Mouse (Mus musculus) cortical plate, adult 2 months (tissue): ENCODE data around the gene Coq7.

ENCODE experiments used
- CTCF ChIP-seq: fragments of 200-500 bp; IDR thresholded peaks from 2 replicates; pipeline ENCODE4 v1.5.1; 2011; ENCODE audit warnings: mild to moderate bottlenecking, control low read depth, low read length; ENCODE audit not compliant: insufficient read depth; ENCODE audit errors: extremely low read depth
- POLR2A ChIP-seq: fragments of 200-500 bp; IDR thresholded peaks from 2 replicates; pipeline ENCODE4 v1.6.1; 2011; ENCODE audit warnings: mild to moderate bottlenecking, low read length, control low read depth; ENCODE audit not compliant: insufficient read depth; ENCODE audit errors: extremely low read depth

GRCm38 (mm10) chr7:118461400-118462136, 71.6 kb downstream of the Coq7 start:
- no peak for TF ChIP-seq CTCF
- no peak for TF ChIP-seq POLR2A
